ENCODE assay signal across 32 mouse cellular contexts in genomic region chr2:81733484-81733883, GRCm38 (mm10).
"Had no signal": no experiment of that assay in that cellular context is flagged by ENCODE, and none has a peak within 500 bp of the region (broad histone marks: within the 10 kb centered on the region; RNA-seq: fewer than 3 reads in every experiment).

No protein-coding gene starts in this region.

- ATAC-seq: hindbrain, embryonic 16.5 days; hindbrain, postnatal 0 days; inflammation-experienced regulatory T-cells, adult 6 months had no signal

- DNase-seq: heart, adult 2 months; heart, postnatal 10 days; heart, postnatal 14 days; heart, postnatal 36 days; heart, postnatal 4 days; kidney, adult 11 months; kidney, adult 18-20 months; kidney, adult 2 months; kidney, adult 8-10 months; kidney, adult 9 months; kidney, postnatal 10 days; kidney, postnatal 14 days; kidney, postnatal 25 days; kidney, postnatal 36 days; kidney, postnatal 4 days; layer of hippocampus, postnatal 36 days had no signal

- H3K9ac ChIP-seq: heart, embryonic 12.5 days; heart, embryonic 13.5 days; heart, embryonic 15.5 days; hindbrain, embryonic 12.5 days; hindbrain, embryonic 13.5 days; hindbrain, embryonic 14.5 days; hindbrain, embryonic 15.5 days; kidney, embryonic 15.5 days had no signal

- H3K27ac ChIP-seq: heart, adult 2 months; heart, embryonic 10.5 days; heart, embryonic 13.5 days; heart, embryonic 15.5 days; hindbrain, embryonic 10.5 days; hindbrain, embryonic 12.5 days; hindbrain, embryonic 13.5 days; hindbrain, embryonic 14.5 days; hindbrain, embryonic 15.5 days; hindbrain, postnatal 0 days; kidney, embryonic 15.5 days; kidney, postnatal 0 days; layer of hippocampus, adult 2 months had no signal

- H3K4me3 ChIP-seq: heart, adult 2 months; heart, embryonic 10.5 days; heart, embryonic 12.5 days; heart, embryonic 13.5 days; heart, embryonic 15.5 days; hindbrain, embryonic 10.5 days; hindbrain, embryonic 12.5 days; hindbrain, embryonic 13.5 days; hindbrain, embryonic 15.5 days; kidney, embryonic 15.5 days; layer of hippocampus, adult 2 months had no signal

- H3K9me3 ChIP-seq: heart, embryonic 10.5 days; heart, embryonic 12.5 days; heart, embryonic 13.5 days; heart, embryonic 15.5 days; hindbrain, embryonic 10.5 days; hindbrain, embryonic 12.5 days; hindbrain, embryonic 13.5 days; hindbrain, embryonic 15.5 days; kidney, embryonic 15.5 days had no signal

- H3K4me2 ChIP-seq: heart, embryonic 11.5 days; heart, embryonic 12.5 days; heart, embryonic 13.5 days; heart, embryonic 15.5 days; hindbrain, embryonic 12.5 days; hindbrain, embryonic 13.5 days; hindbrain, embryonic 14.5 days; hindbrain, embryonic 15.5 days; kidney, embryonic 15.5 days had no signal

- H3K27me3 ChIP-seq: heart, embryonic 12.5 days; heart, embryonic 13.5 days; heart, embryonic 15.5 days; hindbrain, embryonic 12.5 days; hindbrain, embryonic 13.5 days; hindbrain, embryonic 15.5 days; kidney, embryonic 15.5 days had no signal

- H3K4me1 ChIP-seq: heart, embryonic 10.5 days; heart, embryonic 12.5 days; heart, embryonic 13.5 days; heart, embryonic 15.5 days; hindbrain, embryonic 10.5 days; hindbrain, embryonic 12.5 days; hindbrain, embryonic 13.5 days; hindbrain, embryonic 15.5 days; kidney, embryonic 15.5 days had no signal

- H3K36me3 ChIP-seq: heart, embryonic 10.5 days; heart, embryonic 12.5 days; heart, embryonic 13.5 days; heart, embryonic 15.5 days; hindbrain, embryonic 10.5 days; hindbrain, embryonic 12.5 days; hindbrain, embryonic 13.5 days; hindbrain, embryonic 15.5 days; kidney, embryonic 15.5 days had no signal
